Comparison of ENCODE assay signal across 26 mouse cellular contexts in the genomic region with DNA sequence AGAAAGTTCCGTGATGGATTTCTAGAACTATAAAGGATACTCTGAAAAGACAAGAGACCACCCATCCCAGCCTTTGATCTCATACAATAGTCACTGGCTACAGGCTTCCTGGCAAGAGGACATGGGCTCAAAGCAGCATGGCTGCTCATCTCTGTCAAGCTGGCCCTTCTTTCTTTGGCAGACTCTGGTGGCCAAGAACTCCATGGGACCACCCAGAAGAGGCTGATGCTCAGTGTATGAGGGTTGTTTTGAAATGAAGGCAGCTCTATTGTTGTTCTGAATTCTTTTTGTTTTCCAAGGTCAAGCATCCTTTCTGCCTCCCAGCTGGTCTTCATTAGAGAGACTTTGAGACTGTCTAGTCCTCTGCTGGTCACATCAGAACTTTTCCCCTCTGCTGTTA.
DNase-seq lines count a peak whose midpoint lies in the region; ATAC-seq and TF ChIP-seq lines count a peak whose summit lies in the region.
"Had no signal": no experiment of that assay in that cellular context is flagged by ENCODE, and none has a peak within 500 bp of the region (broad histone marks: within the 10 kb centered on the region; RNA-seq: fewer than 3 reads in every experiment).

No protein-coding gene starts in this region.

- WGBS in hindbrain, postnatal 0 days = 40% methylated on average over 1 of the region's 1 CpGs
- WGBS in hindbrain, embryonic 10.5 days = 63% methylated on average over 1 of the region's 1 CpGs
- 73% methylated on average over 1 of the region's 1 CpGs for WGBS in kidney, postnatal 0 days
- WGBS in kidney, embryonic 14.5 days = 87% methylated on average over 1 of the region's 1 CpGs
- WGBS in forebrain, embryonic 11.5 days = 78% methylated on average over 1 of the region's 1 CpGs

- ATAC-seq in hindbrain, postnatal 0 days = peak; percentile 93
- no peak for ATAC-seq in kidney, postnatal 0 days (replicated peaks; ENCODE audit: low FRiP score, low read depth)
- ATAC-seq in kidney, embryonic 14.5 days (ENCODE audit: low FRiP score, low TSS enrichment) = no peak
- ATAC-seq in forebrain, embryonic 11.5 days (replicated peaks; ENCODE audit: low FRiP score) = no peak
- ATAC-seq: forebrain, embryonic 14.5 days; forebrain, postnatal 0 days; Patski had no signal

- peaks cover 4% of the 10 kb centered on the region; the same call in 1 of the 2 replicates for H3K4me1 ChIP-seq in hindbrain, postnatal 0 days (ENCODE audit: insufficient read depth, low read length)
- 0 out of 2 replicates have a peak, but pooled peaks cover 5% of the 10 kb centered on the region for H3K4me1 ChIP-seq in hindbrain, embryonic 10.5 days (replicated peaks)
- no peaks in the 10 kb centered on the region for H3K4me1 ChIP-seq in kidney, postnatal 0 days (replicated peaks; ENCODE audit: insufficient read depth, low read length)
- H3K4me1 ChIP-seq in kidney, embryonic 14.5 days (ENCODE audit: control insufficient read depth, insufficient read depth, low read length) = no peaks in the 10 kb centered on the region
- no peaks in the 10 kb centered on the region for H3K4me1 ChIP-seq in forebrain, embryonic 11.5 days (replicated peaks; ENCODE audit: control insufficient read depth, insufficient read depth, low read length)
- H3K4me1 ChIP-seq: heart, embryonic 13.5 days; hindbrain, embryonic 12.5 days; hindbrain, embryonic 15.5 days had no signal

- no peak for TF ChIP-seq CTCF in hindbrain, postnatal 0 days (IDR thresholded peaks at IDR 0.05; ENCODE audit: low read depth)
- no peak for TF ChIP-seq CTCF in kidney, postnatal 0 days (IDR thresholded peaks at IDR 0.05; ENCODE audit: low read depth)

- no peaks in the 10 kb centered on the region for H3K27me3 ChIP-seq in hindbrain, postnatal 0 days (ENCODE audit: insufficient read depth, low read length)
- no peaks in the 10 kb centered on the region for H3K27me3 ChIP-seq in hindbrain, embryonic 10.5 days (ENCODE audit: insufficient read depth, poor library complexity, severe bottlenecking)
- no peaks in the 10 kb centered on the region for H3K27me3 ChIP-seq in kidney, postnatal 0 days (ENCODE audit: insufficient read depth, low read length)
- H3K27me3 ChIP-seq in kidney, embryonic 14.5 days (ENCODE audit: control insufficient read depth, insufficient read depth, low read length) = no peaks in the 10 kb centered on the region
- H3K27me3 ChIP-seq in forebrain, embryonic 11.5 days (ENCODE audit: control insufficient read depth, insufficient read depth, low read length) = no peaks in the 10 kb centered on the region
- H3K27me3 ChIP-seq: CH12.LX; heart, embryonic 13.5 days; hindbrain, embryonic 12.5 days; hindbrain, embryonic 15.5 days; Patski had no signal

- H3K9me3 ChIP-seq in hindbrain, postnatal 0 days (ENCODE audit: low read length) = no peaks in the 10 kb centered on the region
- H3K9me3 ChIP-seq in hindbrain, embryonic 10.5 days = no peaks in the 10 kb centered on the region
- H3K9me3 ChIP-seq in kidney, postnatal 0 days (replicated peaks; ENCODE audit: low read length) = no peaks in the 10 kb centered on the region
- H3K9me3 ChIP-seq in kidney, embryonic 14.5 days (ENCODE audit: control insufficient read depth, low read length) = no peaks in the 10 kb centered on the region
- H3K9me3 ChIP-seq in forebrain, embryonic 11.5 days (ENCODE audit: control insufficient read depth, low read length) = no peaks in the 10 kb centered on the region
- H3K9me3 ChIP-seq: forebrain, embryonic 10.5 days; G1E; heart, embryonic 13.5 days; hindbrain, embryonic 12.5 days; hindbrain, embryonic 15.5 days had no signal

- no peaks in the 10 kb centered on the region for H3K36me3 ChIP-seq in hindbrain, postnatal 0 days (ENCODE audit: insufficient read depth, low read length)
- H3K36me3 ChIP-seq in hindbrain, embryonic 10.5 days = no peaks in the 10 kb centered on the region
- H3K36me3 ChIP-seq in kidney, postnatal 0 days (ENCODE audit: insufficient read depth, low read length) = no peaks in the 10 kb centered on the region
- no peaks in the 10 kb centered on the region for H3K36me3 ChIP-seq in kidney, embryonic 14.5 days (ENCODE audit: control insufficient read depth, insufficient read depth, low read length)
- H3K36me3 ChIP-seq in forebrain, embryonic 11.5 days (ENCODE audit: control insufficient read depth, insufficient read depth, low read length) = no peaks in the 10 kb centered on the region
- H3K36me3 ChIP-seq: forebrain, embryonic 10.5 days; G1E; heart, embryonic 13.5 days; hindbrain, embryonic 12.5 days; hindbrain, embryonic 15.5 days had no signal

- H3K27ac ChIP-seq in hindbrain, postnatal 0 days = no peak overlapping the region
- no peak overlapping the region for H3K27ac ChIP-seq in hindbrain, embryonic 10.5 days
- H3K27ac ChIP-seq in kidney, postnatal 0 days = no peak overlapping the region
- H3K27ac ChIP-seq in kidney, embryonic 14.5 days (ENCODE audit: low read depth, low read length) = no peak overlapping the region
- H3K27ac ChIP-seq in forebrain, embryonic 11.5 days (ENCODE audit: low read depth, low read length) = no peak overlapping the region
- H3K27ac ChIP-seq: forebrain, embryonic 10.5 days; gastrocnemius, adult 2 months; heart, embryonic 13.5 days; hindbrain, embryonic 12.5 days; hindbrain, embryonic 15.5 days had no signal

- DNase-seq in hindbrain, postnatal 0 days (ENCODE audit: low spot score) = peak; percentile 25
- DNase-seq in hindbrain, embryonic 10.5 days (ENCODE audit: low spot score) = no peak
- DNase-seq in kidney, postnatal 0 days (ENCODE audit: low spot score) = peak; percentile 64
- peak; percentile 12 for DNase-seq in retina, embryonic 14.5 days (ENCODE audit: low spot score)
- no peak for DNase-seq in forebrain, embryonic 11.5 days (ENCODE audit: low spot score)
- DNase-seq: adrenal gland, postnatal 10 days; adrenal gland, postnatal 36 days; B cell, adult 2 months; cerebellum, adult 18-20 months; cerebellum, adult 9-10 months; cerebellum, postnatal 14 days; forebrain, postnatal 0 days; gastrocnemius, adult 2 months; gastrocnemius, postnatal 14 days; heart, adult 18-20 months; heart, postnatal 14 days; heart, postnatal 4 days had no signal

- no peak overlapping the region for H3K4me2 ChIP-seq in hindbrain, postnatal 0 days (ENCODE audit: low read depth, low read length)
- no peak overlapping the region for H3K4me2 ChIP-seq in kidney, postnatal 0 days (ENCODE audit: low read length)
- no peak overlapping the region for H3K4me2 ChIP-seq in kidney, embryonic 14.5 days (replicated peaks; ENCODE audit: low read depth, low read length)
- H3K4me2 ChIP-seq in forebrain, embryonic 11.5 days (ENCODE audit: low read depth, low read length, severe bottlenecking) = no peak overlapping the region
- H3K4me2 ChIP-seq: heart, embryonic 13.5 days; hindbrain, embryonic 12.5 days; hindbrain, embryonic 15.5 days had no signal

- H3K9ac ChIP-seq in hindbrain, postnatal 0 days (replicated peaks; ENCODE audit: low read length) = no peak overlapping the region
- H3K9ac ChIP-seq in kidney, postnatal 0 days (ENCODE audit: low read depth, low read length) = no peak overlapping the region
- H3K9ac ChIP-seq in kidney, embryonic 14.5 days (ENCODE audit: low read depth, low read length) = no peak overlapping the region
- H3K9ac ChIP-seq in forebrain, embryonic 11.5 days (ENCODE audit: low read length) = no peak overlapping the region
- H3K9ac ChIP-seq: forebrain, postnatal 0 days; heart, embryonic 13.5 days; hindbrain, embryonic 12.5 days; hindbrain, embryonic 15.5 days had no signal

- H3K4me3 ChIP-seq in hindbrain, postnatal 0 days (ENCODE audit: low read length) = no peak overlapping the region
- no peak overlapping the region for H3K4me3 ChIP-seq in hindbrain, embryonic 10.5 days
- H3K4me3 ChIP-seq in kidney, postnatal 0 days (replicated peaks; ENCODE audit: low read depth, low read length) = no peak overlapping the region
- H3K4me3 ChIP-seq in kidney, embryonic 14.5 days (ENCODE audit: low read length) = no peak overlapping the region
- H3K4me3 ChIP-seq in forebrain, embryonic 11.5 days (ENCODE audit: low read depth, low read length) = no peak overlapping the region
- H3K4me3 ChIP-seq: forebrain, embryonic 10.5 days; gastrocnemius, adult 2 months; heart, embryonic 13.5 days; hindbrain, embryonic 12.5 days; hindbrain, embryonic 15.5 days had no signal

Comparison
In these comparisons a context has a peak if more than half of its experiments do, and no peak if none do; other contexts are left out.
1. DNase-seq: peak in hindbrain, postnatal 0 days (single experiment), kidney, postnatal 0 days (single experiment) and retina, embryonic 14.5 days (single experiment); none in hindbrain, embryonic 10.5 days (single experiment) and forebrain, embryonic 11.5 days (single experiment).